Mouse (Mus musculus) cerebellum, adult 2 months (tissue): Measurements from ENCODE around the gene 4930432M17Rik.

ENCODE experiments used
- CTCF ChIP-seq: fragments of 200-500 bp; IDR thresholded peaks from 2 replicates; pipeline ENCODE4 v1.5.1; 2011; ENCODE audit warnings: low read depth, mild to moderate bottlenecking, control low read depth, low read length, moderate library complexity, borderline replicate concordance; ENCODE audit not compliant: insufficient read depth
- POLR2A ChIP-seq: fragments of 200-500 bp; IDR thresholded peaks from 2 replicates; pipeline ENCODE4 v1.6.1; 2011; ENCODE audit warnings: low read length, control low read depth, borderline replicate concordance; ENCODE audit not compliant: insufficient read depth

- no peak for TF ChIP-seq POLR2A
- TF ChIP-seq CTCF = no peak
Measured at GRCm38 (mm10) chr3:121703880-121704243, 33.3 kb downstream of the 4930432M17Rik start.
